Mouse (Mus musculus): ENCODE data around the gene Lmntd1. TPM values are rescaled to one million over a fixed set of nuclear protein-coding genes. Genes with fewer than 3 reads are reported as not detected.

Gene Lmntd1
- polyA plus RNA-seq, 1 experiment from 2014 or later, result 0.21 TPM

- no peak overlapping the region for H3K4me3 ChIP-seq (ENCODE audit: low read depth, low read length)
- ATAC-seq (ENCODE audit: insufficient read depth, low FRiP score, low TSS enrichment) (no peak), DNase-seq (ENCODE audit: low spot score) (no peak)
- no peaks in the 10 kb centered on the region for H3K4me1 ChIP-seq (ENCODE audit: control insufficient read depth, insufficient read depth, low read length)
- no peaks in the 10 kb centered on the region for H3K36me3 ChIP-seq (ENCODE audit: control insufficient read depth, insufficient read depth, low read length)
- H3K27me3 ChIP-seq (ENCODE audit: control insufficient read depth, insufficient read depth, low read length), result no peaks in the 10 kb centered on the region
- no peaks in the 10 kb centered on the region for H3K9me3 ChIP-seq (ENCODE audit: control insufficient read depth, low read length)
- H3K9ac ChIP-seq (ENCODE audit: low read length), result no peak overlapping the region
- no peak overlapping the region for H3K27ac ChIP-seq (ENCODE audit: low read depth, low read length)
- H3K4me2 ChIP-seq (ENCODE audit: low read depth), result no peak overlapping the region
- 70% methylated on average over 9 of the region's 9 CpGs for WGBS
Measured at GRCm38 (mm10) chr6:145348196-145348915, 265.8 kb downstream of the Lmntd1 start.

- H3K4me2 ChIP-seq (ENCODE audit: low read depth), result no peak overlapping the region
- ATAC-seq (ENCODE audit: insufficient read depth, low FRiP score, low TSS enrichment) (no peak), DNase-seq (ENCODE audit: low spot score) (no peak)
- H3K9me3 ChIP-seq (ENCODE audit: control insufficient read depth, low read length), result no peaks in the 10 kb centered on the region
- no peak overlapping the region for H3K9ac ChIP-seq (ENCODE audit: low read length)
- no peaks in the 10 kb centered on the region for H3K27me3 ChIP-seq (ENCODE audit: control insufficient read depth, insufficient read depth, low read length)
- WGBS, result 75% methylated on average over 6 of the region's 6 CpGs
- H3K4me1 ChIP-seq (ENCODE audit: control insufficient read depth, insufficient read depth, low read length), result no peaks in the 10 kb centered on the region
- no peak overlapping the region for H3K27ac ChIP-seq (ENCODE audit: low read depth, low read length)
- H3K4me3 ChIP-seq (ENCODE audit: low read depth, low read length), result no peak overlapping the region
- H3K36me3 ChIP-seq (ENCODE audit: control insufficient read depth, insufficient read depth, low read length), result no peaks in the 10 kb centered on the region
Measured at GRCm38 (mm10) chr6:145347641-145348040, 266.5 kb downstream of the Lmntd1 start.

- Histone ChIP-seq H3K4me3 (ENCODE audit: low read depth, low read length) (no peak overlapping the region), H3K4me2 (ENCODE audit: low read depth) (no peak overlapping the region), H3K4me1 (ENCODE audit: control insufficient read depth, insufficient read depth, low read length) (no peaks in the 10 kb centered on the region), H3K9ac (ENCODE audit: low read length) (no peak overlapping the region), H3K9me3 (ENCODE audit: control insufficient read depth, low read length) (no peaks in the 10 kb centered on the region), H3K27ac (ENCODE audit: low read depth, low read length) (no peak overlapping the region), H3K27me3 (ENCODE audit: control insufficient read depth, insufficient read depth, low read length) (no peaks in the 10 kb centered on the region), H3K36me3 (ENCODE audit: control insufficient read depth, insufficient read depth, low read length) (no peaks in the 10 kb centered on the region)
- WGBS, result 71% methylated on average over 11 of the region's 11 CpGs
- DNase-seq (ENCODE audit: low spot score) (no peak), ATAC-seq (ENCODE audit: insufficient read depth, low FRiP score, low TSS enrichment) (no peak)
Measured at GRCm38 (mm10) chr6:145346789-145347557, 267.1 kb downstream of the Lmntd1 start.

- H3K4me3 ChIP-seq (ENCODE audit: low read depth, low read length), result no peak overlapping the region
- no peaks in the 10 kb centered on the region for H3K36me3 ChIP-seq (ENCODE audit: control insufficient read depth, insufficient read depth, low read length)
- no peak overlapping the region for H3K4me2 ChIP-seq (ENCODE audit: low read depth)
- no peaks in the 10 kb centered on the region for H3K4me1 ChIP-seq (ENCODE audit: control insufficient read depth, insufficient read depth, low read length)
- no peak overlapping the region for H3K27ac ChIP-seq (ENCODE audit: low read depth, low read length)
- no peak for DNase-seq (ENCODE audit: low spot score)
- no peak overlapping the region for H3K9ac ChIP-seq (ENCODE audit: low read length)
- no peaks in the 10 kb centered on the region for H3K9me3 ChIP-seq (ENCODE audit: control insufficient read depth, low read length)
- no peak for ATAC-seq (ENCODE audit: insufficient read depth, low FRiP score, low TSS enrichment)
- 79% methylated on average over 8 of the region's 8 CpGs for WGBS
- H3K27me3 ChIP-seq (ENCODE audit: control insufficient read depth, insufficient read depth, low read length), result no peaks in the 10 kb centered on the region
Measured at GRCm38 (mm10) chr6:145346305-145346704, 267.8 kb downstream of the Lmntd1 start.

GRCm38 (mm10) chr6:145344719-145345118 lies 269.4 kb downstream of the Lmntd1 start:
- H3K4me1 ChIP-seq (ENCODE audit: control insufficient read depth, insufficient read depth, low read length), result no peaks in the 10 kb centered on the region
- ATAC-seq (ENCODE audit: insufficient read depth, low FRiP score, low TSS enrichment), result no peak
- WGBS, result 66% methylated on average over 2 of the region's 2 CpGs

GRCm38 (mm10) chr6:145343457-145343856 lies 270.7 kb downstream of the Lmntd1 start:
- H3K4me2 ChIP-seq (ENCODE audit: low read depth), result no peak overlapping the region
- WGBS, result 78% methylated on average over 1 of the region's 1 CpGs

More at GRCm38 (mm10) chr6:145344719-145345118, 269.4 kb downstream of the Lmntd1 start:
- H3K27ac ChIP-seq (ENCODE audit: low read depth, low read length), result no peak overlapping the region
- H3K36me3 ChIP-seq (ENCODE audit: control insufficient read depth, insufficient read depth, low read length), result no peaks in the 10 kb centered on the region
- H3K9ac ChIP-seq (ENCODE audit: low read length), result no peak overlapping the region
- no peaks in the 10 kb centered on the region for H3K27me3 ChIP-seq (ENCODE audit: control insufficient read depth, insufficient read depth, low read length)
- H3K9me3 ChIP-seq (ENCODE audit: control insufficient read depth, low read length), result no peaks in the 10 kb centered on the region
- no peak overlapping the region for H3K4me2 ChIP-seq (ENCODE audit: low read depth)
- DNase-seq (ENCODE audit: low spot score), result no peak
- H3K4me3 ChIP-seq (ENCODE audit: low read depth, low read length), result no peak overlapping the region

GRCm38 (mm10) chr6:145342836-145343235 lies 271.3 kb downstream of the Lmntd1 start:
- Histone ChIP-seq H3K36me3 (ENCODE audit: control insufficient read depth, insufficient read depth, low read length) (no peaks in the 10 kb centered on the region), H3K4me1 (ENCODE audit: control insufficient read depth, insufficient read depth, low read length) (no peaks in the 10 kb centered on the region), H3K4me2 (ENCODE audit: low read depth) (no peak overlapping the region), H3K9me3 (ENCODE audit: control insufficient read depth, low read length) (no peaks in the 10 kb centered on the region), H3K9ac (ENCODE audit: low read length) (no peak overlapping the region), H3K4me3 (ENCODE audit: low read depth, low read length) (no peak overlapping the region), H3K27me3 (ENCODE audit: control insufficient read depth, insufficient read depth, low read length) (no peaks in the 10 kb centered on the region), H3K27ac (ENCODE audit: low read depth, low read length) (no peak overlapping the region)
- DNase-seq (ENCODE audit: low spot score) (no peak), ATAC-seq (ENCODE audit: insufficient read depth, low FRiP score, low TSS enrichment) (no peak)
- 90% methylated on average over 11 of the region's 11 CpGs for WGBS

More at GRCm38 (mm10) chr6:145343457-145343856, 270.7 kb downstream of the Lmntd1 start:
- Histone ChIP-seq H3K27me3 (ENCODE audit: control insufficient read depth, insufficient read depth, low read length) (no peaks in the 10 kb centered on the region), H3K27ac (ENCODE audit: low read depth, low read length) (no peak overlapping the region), H3K9me3 (ENCODE audit: control insufficient read depth, low read length) (no peaks in the 10 kb centered on the region), H3K4me3 (ENCODE audit: low read depth, low read length) (no peak overlapping the region), H3K4me1 (ENCODE audit: control insufficient read depth, insufficient read depth, low read length) (no peaks in the 10 kb centered on the region), H3K36me3 (ENCODE audit: control insufficient read depth, insufficient read depth, low read length) (no peaks in the 10 kb centered on the region), H3K9ac (ENCODE audit: low read length) (no peak overlapping the region)
- no peak for ATAC-seq (ENCODE audit: insufficient read depth, low FRiP score, low TSS enrichment)
- DNase-seq (ENCODE audit: low spot score), result no peak

- no peaks in the 10 kb centered on the region for H3K9me3 ChIP-seq (ENCODE audit: control insufficient read depth, low read length)
- DNase-seq (ENCODE audit: low spot score) (peak; percentile 80), ATAC-seq (ENCODE audit: insufficient read depth, low FRiP score, low TSS enrichment) (peak; percentile 45)
- no peaks in the 10 kb centered on the region for H3K27me3 ChIP-seq (ENCODE audit: control insufficient read depth, insufficient read depth, low read length)
- under 1% methylated on average over 33 of the region's 33 CpGs for WGBS
- H3K36me3 ChIP-seq (ENCODE audit: control insufficient read depth, insufficient read depth, low read length), result no peaks in the 10 kb centered on the region
- H3K9ac ChIP-seq (ENCODE audit: low read length), result peak overlapping the region; percentile 37
- H3K27ac ChIP-seq (ENCODE audit: low read depth, low read length), result peak overlapping the region; percentile 54; the same call in 1 of the 2 replicates
- H3K4me3 ChIP-seq (ENCODE audit: low read depth, low read length), result peak overlapping the region; percentile 42
- H3K4me1 ChIP-seq (ENCODE audit: control insufficient read depth, insufficient read depth, low read length), result no peaks in the 10 kb centered on the region
- H3K4me2 ChIP-seq (ENCODE audit: low read depth), result peak overlapping the region; percentile 91
Measured at GRCm38 (mm10) chr6:145341301-145342193, 272.6 kb downstream of the Lmntd1 start.
